Mouse (Mus musculus) left cerebral cortex, adult 18-20 months (tissue): Measurements from ENCODE around the gene Stn1. TPM values are rescaled to one million over a fixed set of nuclear protein-coding genes. Genes with fewer than 3 reads are reported as not detected.

Experiments
- DNase-seq, 2 experiments: peaks; one replicate each; pipeline ENCODE4 v3.0.0; 2021 to 2022; ENCODE audit warnings: low spot score in 2 of 2, mixed read lengths in 1 of 2
- total RNA-seq, 2 experiments: library from RNA; stranded (reverse); gene quantifications; 2 replicates each; pipeline ENCODE4 v1.2.3; 2021

The Stn1 gene
- total RNA-seq, 2 experiments from 2014 or later, result 24.9 to 25.3 TPM

- no peak for DNase-seq
Measured at GRCm38 (mm10) chr19:47483346-47483745, 54.0 kb downstream of the Stn1 start.

GRCm38 (mm10) chr19:47473453-47473852, 63.9 kb downstream of the Stn1 start:
- no peak for DNase-seq

GRCm38 (mm10) chr19:47472881-47473400, 64.4 kb downstream of the Stn1 start:
- no peak for DNase-seq

GRCm38 (mm10) chr19:47471808-47472207, 65.5 kb downstream of the Stn1 start:
- no peak for DNase-seq

- no peak for DNase-seq
Measured at GRCm38 (mm10) chr19:47468750-47469149, 68.6 kb downstream of the Stn1 start.

GRCm38 (mm10) chr19:47466775-47467174, 70.5 kb downstream of the Stn1 start:
- no peak for DNase-seq

GRCm38 (mm10) chr19:47465467-47465866, 71.8 kb downstream of the Stn1 start:
- no peak for DNase-seq

GRCm38 (mm10) chr19:47464304-47465241, 72.7 kb downstream of the Stn1 start, which contains the start of gene Sh3pxd2a:
Gene Sh3pxd2a, minus strand, starts transcription at chr19:47464401.
- no peak for DNase-seq

- DNase-seq, result peak; percentile 68
Measured at GRCm38 (mm10) chr19:47463636-47464303, 73.5 kb downstream of the Stn1 start.

- DNase-seq, result no peak
Measured at GRCm38 (mm10) chr19:47463206-47463605, 74.1 kb downstream of the Stn1 start.

- no peak for DNase-seq
Measured at GRCm38 (mm10) chr19:47462725-47463124, 74.6 kb downstream of the Stn1 start.

- no peak for DNase-seq
Measured at GRCm38 (mm10) chr19:47461838-47462237, 75.5 kb downstream of the Stn1 start.

GRCm38 (mm10) chr19:47461386-47461785, 75.9 kb downstream of the Stn1 start:
- no peak for DNase-seq

GRCm38 (mm10) chr19:47460120-47460960, 77.0 kb downstream of the Stn1 start:
- no peak for DNase-seq

- DNase-seq, result no peak
Measured at GRCm38 (mm10) chr19:47459214-47459613, 78.1 kb downstream of the Stn1 start.

- DNase-seq, result no peak
Measured at GRCm38 (mm10) chr19:47458504-47459161, 78.7 kb downstream of the Stn1 start.

- DNase-seq, result no peak
Measured at GRCm38 (mm10) chr19:47457711-47458503, 79.4 kb downstream of the Stn1 start.

GRCm38 (mm10) chr19:47456021-47456420, 81.3 kb downstream of the Stn1 start:
- DNase-seq, result no peak

GRCm38 (mm10) chr19:47455001-47455755, 82.1 kb downstream of the Stn1 start:
- no peak for DNase-seq
